Mouse (Mus musculus) olfactory bulb, adult 2 months (tissue): ENCODE data around the gene Fam131c.

Experiments
- CTCF ChIP-seq: fragments of 200-500 bp; IDR thresholded peaks from 2 replicates; pipeline ENCODE4 v1.5.1; 2012; ENCODE audit warnings: low read depth, mild to moderate bottlenecking, low read length, moderate library complexity; ENCODE audit not compliant: insufficient read depth
- POLR2A ChIP-seq: fragments of 200-500 bp; IDR thresholded peaks from 2 replicates; pipeline ENCODE4 v1.6.1; 2012; ENCODE audit warnings: mild to moderate bottlenecking, low read depth, low read length, moderate library complexity; ENCODE audit not compliant: insufficient read depth

GRCm38 (mm10) chr4:141331446-141331845 is 36.6 kb upstream of the Fam131c start:
- TF ChIP-seq CTCF (no peak), POLR2A (no peak)
